Mouse (Mus musculus): ENCODE measurements around the gene Nid1. TPM values are rescaled to one million over a fixed set of nuclear protein-coding genes. Genes with fewer than 3 reads are reported as not detected.
"Not testable (repeated sequence)": the region's sequence is repeated elsewhere in the genome, so short reads cannot be mapped to it uniquely, and the experiment has no call there.

The Nid1 gene
- polyA plus RNA-seq, 1 experiment, result 111 TPM

GRCm38 (mm10) chr13:13453332-13453731 lies 16.0 kb downstream of the Nid1 start:
- not testable (repeated sequence) for DNase-seq (ENCODE audit: low spot score)

GRCm38 (mm10) chr13:13454249-13454648 lies 16.9 kb downstream of the Nid1 start:
- not testable (repeated sequence) for DNase-seq (ENCODE audit: low spot score)

DNA sequence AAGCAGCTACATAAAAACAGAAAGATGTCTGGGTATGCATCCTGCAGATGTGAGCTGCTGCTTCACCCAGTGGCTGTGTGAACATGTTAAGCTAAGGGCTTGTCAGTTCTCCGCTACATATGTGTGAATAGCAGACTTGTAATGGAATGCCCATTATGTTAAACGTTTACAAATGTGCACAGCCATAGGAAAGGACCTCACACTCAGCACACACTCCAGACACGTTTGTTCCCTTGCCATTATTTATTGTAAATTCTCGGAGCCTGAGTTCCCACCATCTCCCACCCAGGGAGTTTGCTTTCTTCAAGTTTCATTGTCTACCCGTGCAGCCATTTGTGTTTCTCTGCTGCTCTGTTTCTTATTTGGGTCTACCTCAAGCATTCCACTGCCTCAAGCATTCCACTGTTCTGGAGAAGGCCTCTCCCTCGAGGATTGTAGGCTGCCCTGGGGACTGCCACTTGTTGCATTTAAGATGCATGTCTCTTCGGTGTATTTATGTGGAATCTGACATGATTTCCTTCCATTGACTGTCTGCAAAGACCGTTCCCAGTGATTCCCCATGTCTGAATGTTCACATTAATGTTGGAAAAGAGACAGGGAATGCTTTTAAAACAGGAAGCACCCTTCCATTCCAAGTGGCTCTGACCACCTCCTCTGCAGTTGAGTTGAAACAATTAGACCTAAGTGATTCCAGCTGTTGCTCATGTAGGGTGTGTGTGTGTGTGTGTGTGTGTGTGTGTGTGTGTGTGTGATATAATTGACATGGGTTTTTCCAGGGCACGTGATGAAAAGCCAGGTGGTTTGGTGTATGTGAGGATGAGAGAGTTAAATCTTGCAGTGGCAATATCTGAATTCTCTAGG lies 18.5 kb downstream of the Nid1 start:
- not testable (repeated sequence) for DNase-seq (ENCODE audit: low spot score)

- DNase-seq (ENCODE audit: low spot score), result no peak
These were observed 20.9 kb downstream of the Nid1 start for GRCm38 (mm10) chr13:13458138-13458737.

GRCm38 (mm10) chr13:13460521-13461138 lies 23.3 kb downstream of the Nid1 start:
- no peak for DNase-seq (ENCODE audit: low spot score)

DNA sequence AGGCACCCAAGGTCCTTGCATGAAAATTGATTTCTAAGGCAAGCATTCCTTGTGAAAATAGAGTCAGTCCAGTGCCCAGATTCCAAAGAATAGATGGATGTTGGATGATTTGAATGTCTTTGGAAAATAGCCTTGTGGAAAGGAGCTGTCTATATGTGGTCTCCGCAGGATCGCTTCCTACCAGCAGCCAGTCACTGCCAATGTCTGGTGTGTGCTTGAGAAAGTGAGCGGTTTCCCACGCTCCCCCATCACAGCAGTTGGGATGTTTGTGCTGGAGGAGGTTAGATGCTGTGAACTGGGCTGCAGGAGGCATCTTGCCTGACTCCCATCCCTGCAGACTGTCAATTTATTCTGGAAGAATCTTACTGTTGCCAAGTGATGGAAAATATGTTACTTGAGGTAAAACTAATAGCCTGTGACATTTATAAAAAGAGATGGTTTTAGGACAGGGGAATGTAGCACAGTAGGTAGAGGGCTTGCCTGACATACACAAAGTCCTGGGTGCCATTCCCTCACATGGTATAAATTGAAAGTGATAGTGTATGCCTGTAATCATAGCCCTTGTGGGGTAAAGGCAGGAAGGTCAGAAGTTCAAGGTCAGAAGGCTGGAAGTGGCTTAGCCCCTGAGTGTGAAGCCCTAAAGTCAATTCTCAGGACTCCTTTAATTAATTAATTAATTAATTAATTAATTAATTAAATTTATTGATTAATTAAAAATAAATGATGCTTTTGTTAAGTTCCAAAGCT lies 24.3 kb downstream of the Nid1 start:
- no peak for DNase-seq (ENCODE audit: low spot score)

DNA sequence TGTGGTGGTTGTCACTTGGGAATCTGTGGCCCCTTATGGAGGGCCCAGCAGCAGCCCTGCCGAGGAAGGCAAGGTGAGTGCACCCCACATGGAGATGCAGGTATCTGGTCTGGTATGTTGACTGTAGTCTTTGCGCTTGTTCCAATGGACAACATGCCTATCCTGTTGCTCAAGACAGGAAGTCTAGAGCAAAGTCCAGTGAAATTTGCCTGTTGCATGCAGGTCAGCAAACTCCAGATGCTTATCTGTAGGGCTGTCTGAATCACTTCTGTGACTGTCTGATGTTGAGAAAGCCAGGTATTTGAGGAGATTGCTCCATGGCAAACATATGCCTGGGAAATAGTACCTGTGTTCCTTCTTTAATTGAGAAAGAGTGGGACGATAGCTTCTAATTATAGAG lies 26.6 kb downstream of the Nid1 start:
- no peak for DNase-seq (ENCODE audit: low spot score)

DNA sequence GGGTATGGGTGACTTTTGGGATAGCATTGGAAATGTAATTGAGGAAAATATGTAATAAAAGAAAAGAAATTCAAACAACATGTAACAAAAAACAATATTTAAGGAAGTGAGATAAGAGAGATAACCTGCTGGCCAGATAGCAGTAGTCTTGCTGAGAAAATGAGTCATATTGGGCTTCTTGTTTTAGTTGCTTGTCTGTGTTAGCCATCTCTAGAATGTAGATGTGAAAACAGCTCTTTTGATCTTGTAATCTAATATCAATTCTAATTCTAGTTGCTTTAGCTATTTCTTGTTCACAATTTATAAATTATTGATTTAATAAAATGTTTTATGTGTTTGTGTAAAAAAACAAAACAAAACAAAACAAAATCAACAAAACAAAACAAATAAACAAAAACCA lies 29.9 kb downstream of the Nid1 start:
- DNase-seq (ENCODE audit: low spot score), result not testable (repeated sequence)

GRCm38 (mm10) chr13:13468513-13468912 lies 31.2 kb downstream of the Nid1 start:
- DNase-seq (ENCODE audit: low spot score), result no peak

DNA sequence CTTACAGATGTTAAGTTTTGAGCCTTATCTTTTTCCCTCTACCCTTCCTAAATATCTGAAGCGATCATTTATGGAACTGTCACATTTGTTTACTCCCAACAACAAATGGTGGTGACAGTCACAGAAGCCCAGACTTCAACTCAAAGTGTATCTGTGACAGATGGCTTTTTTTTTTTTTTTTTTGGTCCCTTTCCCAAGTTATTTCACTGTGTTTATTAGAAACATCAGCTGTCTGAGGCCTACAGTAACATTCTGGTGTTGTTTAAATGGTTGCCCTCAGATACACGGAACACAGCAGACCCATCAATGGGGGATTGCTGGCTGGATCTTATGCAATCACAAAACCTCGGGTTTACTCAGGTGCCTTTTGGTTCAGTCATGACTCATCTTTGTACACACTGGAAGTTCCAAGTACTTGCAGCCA lies 34.0 kb downstream of the Nid1 start:
- DNase-seq (ENCODE audit: low spot score), result no peak

DNA sequence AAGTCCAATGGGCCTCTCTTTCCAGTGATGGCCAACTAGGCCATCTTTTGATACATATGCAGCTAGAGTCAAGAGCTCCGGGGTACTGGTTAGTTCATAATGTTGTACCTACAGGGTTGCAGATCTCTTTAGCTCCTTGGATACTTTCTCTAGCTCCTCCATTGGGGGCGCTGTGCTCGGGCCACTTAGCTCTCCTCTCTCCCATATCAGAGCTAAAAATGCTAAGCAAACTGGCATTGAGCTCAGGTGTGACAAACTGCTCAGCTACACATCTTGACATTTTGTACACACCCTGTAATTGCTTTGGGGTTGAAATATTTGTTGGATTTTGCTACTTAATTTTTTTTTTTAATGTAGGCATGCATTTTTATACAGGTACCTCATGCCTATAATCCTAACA lies 37.1 kb downstream of the Nid1 start:
- not testable (repeated sequence) for DNase-seq (ENCODE audit: low spot score)

DNA sequence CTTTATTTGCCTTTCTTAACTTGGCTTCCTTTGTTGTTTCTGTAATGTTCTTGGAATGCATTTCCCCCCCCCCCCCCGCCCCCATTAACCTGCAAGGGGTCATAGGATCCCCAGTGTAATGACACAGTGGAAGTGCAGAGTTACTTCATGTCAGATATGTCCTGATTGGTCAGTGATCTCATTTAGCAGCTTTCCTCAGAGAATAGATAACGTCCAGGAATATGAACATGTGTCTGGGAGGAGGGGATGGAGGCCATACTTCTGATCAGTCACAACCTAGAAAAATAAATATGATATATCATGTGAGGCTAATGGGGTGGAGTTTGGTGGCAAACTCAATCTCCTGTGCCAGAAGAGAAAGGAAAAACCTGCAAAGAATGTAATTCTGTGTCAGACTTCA lies 37.6 kb downstream of the Nid1 start:
- no peak for DNase-seq (ENCODE audit: low spot score)

DNA sequence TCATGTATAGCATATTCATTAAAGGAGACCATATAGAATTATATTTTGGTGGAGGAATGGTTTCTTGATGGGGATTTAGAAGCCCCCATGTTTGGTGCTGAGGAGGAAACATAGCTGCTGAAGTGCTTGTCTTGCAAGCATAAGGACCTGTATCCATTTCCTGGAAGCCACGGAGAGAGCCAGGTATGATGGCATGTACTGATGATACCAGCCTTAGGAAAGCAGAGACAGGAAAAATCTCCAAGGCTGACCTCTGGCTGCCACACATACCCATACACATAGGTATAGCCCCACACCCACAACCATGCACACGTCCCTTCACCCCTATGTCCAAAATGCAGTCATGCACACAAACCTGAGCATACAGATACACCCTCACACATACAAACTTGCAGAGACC lies 39.2 kb downstream of the Nid1 start:
- DNase-seq (ENCODE audit: low spot score), result no peak

DNA sequence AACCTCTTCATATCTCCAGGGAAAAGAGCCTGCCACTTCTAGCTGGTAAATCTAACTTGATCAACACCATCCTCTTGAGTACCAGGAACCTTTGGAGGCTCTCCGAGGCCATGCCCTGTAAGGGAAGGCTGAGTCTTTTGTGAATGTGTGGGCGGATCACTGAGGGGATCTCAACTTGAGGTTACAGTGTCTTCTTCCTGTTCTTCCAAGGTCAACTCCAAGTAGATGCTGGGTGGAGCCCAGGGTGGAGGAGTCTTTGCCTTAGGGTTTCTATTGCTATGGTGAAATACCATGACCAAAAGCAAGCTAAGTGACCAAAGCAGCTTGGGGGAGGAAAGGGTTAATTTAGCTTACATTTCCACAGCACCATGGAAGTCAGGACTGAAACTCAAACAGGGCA lies 39.7 kb downstream of the Nid1 start:
- no peak for DNase-seq (ENCODE audit: low spot score)

DNA sequence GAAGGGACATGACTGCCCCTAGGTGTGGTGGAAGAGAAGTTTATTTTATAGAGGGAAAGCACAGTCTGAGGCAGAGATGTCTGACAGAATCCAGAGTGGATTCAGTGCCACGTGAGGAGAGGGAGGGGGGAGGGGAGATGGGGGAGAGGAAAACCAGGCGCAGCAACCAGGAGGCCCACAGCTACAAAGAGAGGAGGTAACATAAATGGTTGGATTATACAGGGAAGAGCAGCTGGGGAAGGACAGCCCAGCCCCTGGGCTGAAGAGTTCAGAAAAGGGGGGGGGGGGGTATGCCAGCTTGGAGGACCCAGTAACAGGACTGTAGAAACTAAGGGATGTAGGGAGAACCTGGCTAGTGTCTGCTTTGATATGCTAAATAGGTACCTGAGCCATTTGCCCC lies 42.6 kb downstream of the Nid1 start:
- no peak for DNase-seq (ENCODE audit: low spot score)

DNA sequence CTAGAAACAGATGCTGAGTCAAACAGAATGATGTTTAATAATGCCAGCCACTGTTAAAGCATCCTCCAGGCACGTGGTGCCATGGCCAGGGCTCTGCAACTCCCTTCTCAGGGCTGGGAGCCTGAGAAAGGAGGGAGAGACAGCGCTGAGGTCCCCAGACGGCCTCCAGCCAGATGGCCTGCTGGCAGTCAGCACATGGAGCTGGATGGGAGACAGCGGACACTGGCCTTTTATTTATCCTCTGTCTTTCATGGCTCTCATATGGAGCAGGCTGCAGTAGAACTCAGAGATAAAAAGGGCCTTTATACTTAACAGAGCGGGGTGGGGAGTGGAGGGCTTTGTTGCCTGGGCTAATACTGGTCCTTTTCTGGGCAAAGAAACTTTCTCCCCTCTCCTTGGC lies 43.7 kb downstream of the Nid1 start:
- no peak for DNase-seq (ENCODE audit: low spot score)

DNA sequence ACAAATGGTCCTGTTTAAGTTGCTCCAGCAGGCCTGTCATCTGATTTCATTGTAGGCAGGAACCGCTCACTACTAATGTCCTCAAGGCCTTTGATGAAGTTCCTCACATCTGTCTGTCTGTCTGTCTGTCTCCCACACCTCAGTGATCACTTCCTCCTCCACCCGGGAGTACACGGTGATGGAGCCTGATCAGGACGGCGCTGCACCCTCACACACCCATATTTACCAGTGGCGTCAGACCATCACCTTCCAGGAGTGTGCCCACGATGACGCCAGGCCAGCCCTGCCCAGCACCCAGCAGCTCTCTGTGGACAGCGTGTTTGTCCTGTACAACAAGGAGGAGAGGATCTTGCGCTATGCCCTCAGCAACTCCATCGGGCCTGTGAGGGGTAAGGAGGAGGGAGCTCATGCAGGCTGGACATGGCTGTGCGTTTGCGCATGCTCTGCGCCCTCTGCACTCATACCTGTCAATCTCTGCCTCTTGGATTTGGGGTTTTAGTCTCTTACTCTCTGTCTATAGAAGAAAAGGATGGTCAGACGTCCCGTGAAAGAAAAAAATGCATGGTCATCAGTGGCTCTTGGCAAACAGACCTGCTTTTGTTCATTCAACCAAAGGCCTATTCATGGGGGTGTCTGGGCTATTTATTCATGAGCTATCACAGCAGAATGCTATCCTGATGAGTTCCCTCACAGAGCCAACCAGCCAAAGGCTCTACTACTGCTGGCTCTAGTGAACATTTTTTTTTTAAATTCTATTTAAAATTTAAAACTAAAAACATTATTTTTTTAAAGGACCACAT lies 44.7 kb downstream of the Nid1 start:
- DNase-seq (ENCODE audit: low spot score), result no peak

DNA sequence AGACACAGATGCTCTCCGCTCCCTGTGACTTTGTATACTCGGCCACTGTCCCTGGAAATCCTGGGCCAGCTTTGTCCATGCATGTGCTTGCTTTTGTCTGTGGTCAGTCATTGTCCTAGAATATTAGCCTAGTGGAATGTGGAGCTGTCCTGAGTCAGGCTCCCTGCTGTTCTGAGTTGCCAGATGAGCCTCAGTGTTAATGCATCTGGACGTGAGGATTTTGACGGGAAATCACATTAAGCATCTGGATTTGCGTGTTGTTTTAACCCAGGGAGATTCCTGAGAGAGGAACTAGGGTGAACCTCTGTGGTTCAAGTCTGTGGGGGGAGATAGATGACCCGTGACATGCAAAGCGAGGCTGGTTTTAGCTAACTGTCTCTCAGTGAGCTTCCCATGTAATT lies 47.0 kb downstream of the Nid1 start:
- DNase-seq (ENCODE audit: low spot score), result no peak

- DNase-seq (ENCODE audit: low spot score), result no peak
These were observed 47.5 kb downstream of the Nid1 start for GRCm38 (mm10) chr13:13484883-13485282.

DNA sequence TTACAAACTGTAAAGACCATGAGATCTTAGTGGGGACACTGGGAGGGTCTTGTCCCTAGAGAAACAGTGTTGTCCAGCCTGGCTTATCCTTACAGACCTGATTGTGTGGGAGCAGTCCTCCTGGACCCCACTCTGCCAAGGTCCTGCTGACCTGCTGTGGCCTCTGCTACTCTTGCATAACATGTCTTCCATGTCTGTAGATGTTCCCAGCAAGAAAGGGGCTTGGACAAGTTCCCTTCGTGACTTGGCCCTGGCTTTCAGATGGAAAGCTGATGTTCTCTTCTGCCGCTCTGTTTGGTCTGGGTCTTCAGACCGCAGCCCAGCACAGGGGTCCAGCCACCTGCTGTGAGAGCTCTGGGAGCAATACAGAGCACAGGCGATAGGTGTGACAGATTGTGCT lies 48.3 kb downstream of the Nid1 start:
- no peak for DNase-seq (ENCODE audit: low spot score)

- no peak for DNase-seq (ENCODE audit: low spot score)
These were observed 50.5 kb downstream of the Nid1 start for GRCm38 (mm10) chr13:13487851-13488250.

Measured in urinary bladder, adult 2 months (tissue).